Mouse (Mus musculus) liver, embryonic 11.5 days (tissue): ENCODE measurements around the gene Zfp780b. TPM values are rescaled to one million over a fixed set of nuclear protein-coding genes. Genes with fewer than 3 reads are reported as not detected.
"Not testable (repeated sequence)": the region's sequence is repeated elsewhere in the genome, so short reads cannot be mapped to it uniquely, and the experiment has no call there.

Experiments
- ATAC-seq: fragments of 200-750 bp; cut with Nextera tagmentation; replicated peaks from 2 replicates; pipeline ENCODE4 v1.8.0; 2017; ENCODE audit warnings: moderate number of reproducible peaks, mild to moderate bottlenecking, moderate TSS enrichment, moderate library complexity; ENCODE audit not compliant: low FRiP score
- DNase-seq: peaks from one replicate; pipeline ENCODE4 v3.0.0-alpha.2; 2017; ENCODE audit warnings: low spot score
- H3K27ac ChIP-seq: fragments of 300-500 bp; sonication (generic); 2 replicates; pipeline ENCODE4 v1.5.1; 2014; ENCODE audit warnings: mild to moderate bottlenecking, low read depth, low read length, control low read depth
- H3K27me3 ChIP-seq: fragments of 300-500 bp; sonication (generic); replicated peaks from 2 replicates; pipeline ENCODE4 v1.6.1; 2014; ENCODE audit warnings: low read length, mixed read lengths; ENCODE audit not compliant: control insufficient read depth, insufficient read depth
- H3K36me3 ChIP-seq: fragments of 300-500 bp; sonication (generic); 2 replicates; pipeline ENCODE4 v1.6.1; 2014; ENCODE audit warnings: mild to moderate bottlenecking, low read length, moderate library complexity, mixed read lengths; ENCODE audit not compliant: control insufficient read depth, insufficient read depth
- H3K4me1 ChIP-seq: fragments of 300-500 bp; sonication (generic); replicated peaks from 2 replicates; pipeline ENCODE4 v1.6.1; 2014; ENCODE audit warnings: low read length, mixed read lengths; ENCODE audit not compliant: control insufficient read depth, insufficient read depth
- H3K4me2 ChIP-seq: fragments of 300-500 bp; sonication (generic); 2 replicates; pipeline ENCODE4 v1.6.1; 2014; ENCODE audit warnings: mild to moderate bottlenecking, control low read depth, moderate library complexity
- H3K4me3 ChIP-seq: fragments of 300-500 bp; sonication (generic); 2 replicates; pipeline ENCODE4 v1.5.1; 2014; ENCODE audit warnings: low read depth, low read length, control low read depth
- H3K9ac ChIP-seq: fragments of 300-500 bp; sonication (generic); 2 replicates; pipeline ENCODE4 v1.6.1; 2014; ENCODE audit warnings: low read depth, low read length, control low read depth
- H3K9me3 ChIP-seq: fragments of 300-500 bp; sonication (generic); 2 replicates; pipeline ENCODE4 v1.6.1; 2016; ENCODE audit warnings: low read length, inconsistent platforms, mixed read lengths; ENCODE audit not compliant: control insufficient read depth
- WGBS: fragments of 180-500 bp; shearing (Covaris S2); extraction: QIAGEN DNeasy Blood & Tissue Kit; methylation state at CpG from one replicate; pipeline ENCODE4 v1.1.7; 2014; 5-methylcytosine and 5-hydroxymethylcytosine counted together
- polyA plus RNA-seq: library from polyadenylated mRNA; unstranded; fragments of >200 nt; fragmentation: Nextera tagmentation; extraction: Ambion mirVana; gene quantifications from 2 replicates; pipeline ENCODE4 v1.2.1, GENCODE M21; 2014

Gene Zfp780b
- polyA plus RNA-seq, 1 experiment from 2014 or later: 15.4 TPM

GRCm38 (mm10) chr7:27933050-27933799, 45.7 kb downstream of the Zfp780b start:
- Histone ChIP-seq H3K4me1 (no peaks in the 10 kb centered on the region; the same call in 1 of the 2 replicates), H3K9me3 (no peaks in the 10 kb centered on the region), H3K36me3 (no peaks in the 10 kb centered on the region), H3K4me3 (peak overlapping the region; percentile 15; the same call in 1 of the 2 replicates), H3K27ac (no peak overlapping the region), H3K27me3 (no peaks in the 10 kb centered on the region), H3K4me2 (peak overlapping the region; percentile 56), H3K9ac (no peak overlapping the region)
- 16% methylated on average over 7 of the region's 7 CpGs for WGBS
- DNase-seq: no peak
- 0 out of 2 replicates have a peak, but pooled peaks have one; percentile 39 for ATAC-seq

GRCm38 (mm10) chr7:27928818-27929695, 49.9 kb downstream of the Zfp780b start, which contains the start of gene Zfp974:
Gene Zfp974, minus strand, starts transcription at chr7:27929460.
- 6% methylated on average over 40 of the region's 40 CpGs for WGBS
- H3K4me2 ChIP-seq: peak within 1 kb of the TSS; percentile 88
- no peaks in the 10 kb centered on the region for H3K9me3 ChIP-seq
- H3K27me3 ChIP-seq: no peaks in the 10 kb centered on the region
- no peak within 1 kb of the TSS for H3K27ac ChIP-seq
- ATAC-seq: peak; percentile 64
- H3K9ac ChIP-seq: peak within 1 kb of the TSS; percentile 69
- peaks cover 2% of the 10 kb centered on the region; the same call in 1 of the 2 replicates for H3K36me3 ChIP-seq
- peak; percentile 80 for DNase-seq
- H3K4me3 ChIP-seq: peak within 1 kb of the TSS; percentile 66
- H3K4me1 ChIP-seq: no peaks in the 10 kb centered on the region; the same call in 1 of the 2 replicates

GRCm38 (mm10) chr7:27927041-27927440, 51.9 kb downstream of the Zfp780b start:
- not testable (repeated sequence) for H3K36me3 ChIP-seq, H3K9ac ChIP-seq, H3K4me3 ChIP-seq, H3K4me2 ChIP-seq, DNase-seq, ATAC-seq, H3K27ac ChIP-seq, H3K9me3 ChIP-seq, H3K27me3 ChIP-seq, H3K4me1 ChIP-seq
- 24% methylated on average over 4 of the region's 4 CpGs for WGBS

GRCm38 (mm10) chr7:27910952-27911351, 68.0 kb downstream of the Zfp780b start:
- not testable (repeated sequence) for H3K4me2 ChIP-seq, H3K9me3 ChIP-seq, H3K36me3 ChIP-seq, H3K9ac ChIP-seq, H3K4me3 ChIP-seq, DNase-seq, H3K4me1 ChIP-seq, H3K27ac ChIP-seq, H3K27me3 ChIP-seq, ATAC-seq
- 82% methylated on average over 3 of the region's 4 CpGs for WGBS

Other genes starting within 250 kb of the Zfp780b start
- gene Zfp60, start 247.8 kb downstream of the Zfp780b start, polyA plus RNA-seq: 15.8 and 17.5 TPM in 2 replicates
- gene Zfp626, start 172.0 kb downstream of the Zfp780b start, polyA plus RNA-seq: 1.6 and 2.3 TPM in 2 replicates
- 4.6 and 5.7 TPM in 2 replicates for gene Zfp59, start 140.6 kb downstream of the Zfp780b start, polyA plus RNA-seq
- gene Zfp607a, start 121.6 kb downstream of the Zfp780b start, polyA plus RNA-seq: 3.6 and 3.8 TPM in 2 replicates
- gene Zfp974, start 49.7 kb downstream of the Zfp780b start, polyA plus RNA-seq: 3.5 and 4.4 TPM in 2 replicates
- gene Zfp850, start 34.9 kb upstream of the Zfp780b start, polyA plus RNA-seq: 6.2 and 6.6 TPM in 2 replicates
- 291 and 316 TPM in 2 replicates for gene Psmc4, start 70.9 kb upstream of the Zfp780b start, polyA plus RNA-seq
- gene Fcgbp, start 92.1 kb upstream of the Zfp780b start, polyA plus RNA-seq: 0.04 TPM in 1 of 2 replicates, not detected in the other
- not detected in 2 replicates for gene 9530053A07Rik, start 150.3 kb upstream of the Zfp780b start, polyA plus RNA-seq
- gene Fbl, start 190.5 kb upstream of the Zfp780b start, polyA plus RNA-seq: 39.9 and 51.2 TPM in 2 replicates
- gene Dyrk1b, start 200.3 kb upstream of the Zfp780b start, polyA plus RNA-seq: 5.2 and 6.0 TPM in 2 replicates